ENCODE assay signal across 8 mouse cellular contexts in genomic region chr19:23879862-23880261, GRCm38 (mm10).
DNase-seq lines count a peak whose midpoint lies in the region; ATAC-seq lines count a peak whose summit lies in the region.

No protein-coding gene starts in this region.

- no peaks in the 10 kb centered on the region for H3K36me3 ChIP-seq in forebrain, embryonic 13.5 days (ENCODE audit: poor library complexity, severe bottlenecking)
- no peaks in the 10 kb centered on the region for H3K36me3 ChIP-seq in forebrain, embryonic 10.5 days (replicated peaks)

- no peak overlapping the region for H3K27ac ChIP-seq in forebrain, embryonic 13.5 days
- no peak overlapping the region for H3K27ac ChIP-seq in forebrain, embryonic 10.5 days

- 76% methylated on average over 7 of the region's 7 CpGs for WGBS in forebrain, embryonic 13.5 days
- 85% methylated on average over 7 of the region's 7 CpGs for WGBS in forebrain, embryonic 10.5 days

- no peak for DNase-seq in forebrain, embryonic 10.5 days (ENCODE audit: extremely low spot score, low spot score)
- DNase-seq in brain, adult 2 months (ENCODE audit: low read depth, low spot score): peak; percentile 95
- peak; percentile 38 to 56 for DNase-seq in gastrocnemius, postnatal 36 days
- DNase-seq in layer of hippocampus, adult 18-20 months (ENCODE audit: low spot score in 2 of 2): peak; percentile 50 to 78
- DNase-seq in telencephalon, adult 2 months (ENCODE audit: low read depth, low spot score): peak; percentile 77
- DNase-seq in thymus, adult 18-20 months: no peak
- DNase-seq in T-cell, adult 2 months (ENCODE audit: low spot score): no peak

- H3K4me3 ChIP-seq in forebrain, embryonic 13.5 days: no peak overlapping the region
- no peak overlapping the region for H3K4me3 ChIP-seq in forebrain, embryonic 10.5 days

- H3K9ac ChIP-seq in forebrain, embryonic 13.5 days: no peak overlapping the region

- H3K4me1 ChIP-seq in forebrain, embryonic 13.5 days: 0 out of 2 replicates have a peak, but pooled peaks cover 4% of the 10 kb centered on the region
- H3K4me1 ChIP-seq in forebrain, embryonic 10.5 days: no peaks in the 10 kb centered on the region

- H3K9me3 ChIP-seq in forebrain, embryonic 13.5 days (replicated peaks): no peaks in the 10 kb centered on the region
- no peaks in the 10 kb centered on the region for H3K9me3 ChIP-seq in forebrain, embryonic 10.5 days

- no peak overlapping the region for H3K4me2 ChIP-seq in forebrain, embryonic 13.5 days

- H3K27me3 ChIP-seq in forebrain, embryonic 13.5 days: no peaks in the 10 kb centered on the region
- no peaks in the 10 kb centered on the region for H3K27me3 ChIP-seq in forebrain, embryonic 10.5 days (ENCODE audit: poor library complexity, severe bottlenecking)

- intact Hi-C loops in gastrocnemius, postnatal 36 days (cut with DNase I): no loop called here

- ATAC-seq in forebrain, embryonic 13.5 days: peak; percentile 87

Comparison
In these comparisons a context has a peak if more than half of its experiments do, and no peak if none do; other contexts are left out.
1. DNase-seq: peak in brain, adult 2 months (single experiment), gastrocnemius, postnatal 36 days (2 of 2), layer of hippocampus, adult 18-20 months (2 of 2) and telencephalon, adult 2 months (single experiment); none in forebrain, embryonic 10.5 days (single experiment), thymus, adult 18-20 months (0 of 2) and T-cell, adult 2 months (single experiment).